Mouse (Mus musculus) spleen, adult 18-20 months (tissue): Measurements from ENCODE around the gene Wt1.

Experiments used
- DNase-seq, 2 experiments: peaks; one replicate each; pipeline ENCODE4 v3.0.0; 2022; ENCODE audit warnings: mixed read lengths in 2 of 2

Gene Wt1

GRCm38 (mm10) chr2:105126279-105126678 lies at the start of gene Wt1:
Gene Wt1 (plus strand): TSS chr2:105126529.
- peak in 1 of 2 experiments; percentile 22 for DNase-seq

- DNase-seq: no peak
These were observed 49.2 kb upstream of the Wt1 start for GRCm38 (mm10) chr2:105077151-105077550.

- DNase-seq: no peak
These were observed 44.0 kb upstream of the Wt1 start for GRCm38 (mm10) chr2:105082256-105082790.

- no peak for DNase-seq
These were observed 42.3 kb upstream of the Wt1 start for GRCm38 (mm10) chr2:105084035-105084434.

GRCm38 (mm10) chr2:105086081-105086480 lies 40.2 kb upstream of the Wt1 start:
- DNase-seq: no peak

- DNase-seq: no peak
These were observed 38.3 kb upstream of the Wt1 start for GRCm38 (mm10) chr2:105088005-105088404.

- DNase-seq: no peak
These were observed 37.2 kb upstream of the Wt1 start for GRCm38 (mm10) chr2:105089083-105089482.

- no peak for DNase-seq
These were observed 36.5 kb upstream of the Wt1 start for GRCm38 (mm10) chr2:105089581-105090508.

- no peak for DNase-seq
These were observed 35.3 kb upstream of the Wt1 start for GRCm38 (mm10) chr2:105090991-105091390.

GRCm38 (mm10) chr2:105091718-105092117 lies 34.6 kb upstream of the Wt1 start, which contains the start of gene Gm11060:
Gene Gm11060 (plus strand): TSS chr2:105092018.
- no peak for DNase-seq

- DNase-seq: no peak
These were observed 28.9 kb upstream of the Wt1 start for GRCm38 (mm10) chr2:105097294-105097953.

- no peak for DNase-seq
These were observed 26.9 kb upstream of the Wt1 start for GRCm38 (mm10) chr2:105099410-105099809.

GRCm38 (mm10) chr2:105100541-105100940 lies 25.8 kb upstream of the Wt1 start:
- DNase-seq: no peak

GRCm38 (mm10) chr2:105108703-105109158 lies 17.6 kb upstream of the Wt1 start:
- DNase-seq: no peak

GRCm38 (mm10) chr2:105114074-105114473 lies 12.3 kb upstream of the Wt1 start:
- DNase-seq: no peak

- no peak for DNase-seq
These were observed 8.7 kb upstream of the Wt1 start for GRCm38 (mm10) chr2:105117669-105118068.

- no peak for DNase-seq
These were observed 4.1 kb upstream of the Wt1 start for GRCm38 (mm10) chr2:105122216-105122615.

GRCm38 (mm10) chr2:105122886-105123285 lies 3.4 kb upstream of the Wt1 start:
- DNase-seq: no peak

GRCm38 (mm10) chr2:105123431-105123830 lies 2.9 kb upstream of the Wt1 start:
- no peak for DNase-seq

GRCm38 (mm10) chr2:105123881-105124280 lies 2.4 kb upstream of the Wt1 start:
- no peak for DNase-seq

- DNase-seq: no peak
These were observed 1.9 kb upstream of the Wt1 start for GRCm38 (mm10) chr2:105124391-105124790.

- no peak for DNase-seq
These were observed 1.1 kb upstream of the Wt1 start for GRCm38 (mm10) chr2:105125205-105125604.

- DNase-seq: no peak
These were observed 688 bp upstream of the Wt1 start for GRCm38 (mm10) chr2:105125641-105126040.
